10 mouse cellular contexts compared by ENCODE assay signal in the genomic region with DNA sequence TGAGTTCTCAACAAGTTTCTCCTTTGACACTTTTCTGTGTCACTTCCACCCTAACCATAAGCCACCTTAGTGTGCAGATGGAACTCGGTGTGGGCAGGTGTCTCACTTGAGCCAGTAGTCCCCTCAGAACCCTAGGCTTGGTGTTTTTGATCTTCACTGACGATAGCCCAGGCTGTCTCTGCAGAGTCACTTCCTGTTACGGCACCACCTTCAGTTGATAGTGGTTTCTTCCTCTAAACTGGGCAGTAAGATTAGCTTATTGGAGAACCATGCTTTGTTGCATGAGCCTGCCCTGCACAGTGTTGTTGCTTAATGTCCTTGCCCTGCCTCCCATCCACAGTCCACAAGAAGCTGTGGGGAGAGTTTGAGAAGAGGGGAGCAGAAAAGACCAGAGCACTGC. TPM values are rescaled to one million over a fixed set of nuclear protein-coding genes. Genes with fewer than 3 reads are reported as not detected.
A peak's percentile ranks its signal among the peaks of the same experiment; 100 is the strongest.
DNase-seq lines count a peak whose midpoint lies in the region; ATAC-seq lines count a peak whose summit lies in the region.
"Had no signal": no experiment of that assay in that cellular context is flagged by ENCODE, and none has a peak within 500 bp of the region (broad histone marks: within the 10 kb centered on the region; RNA-seq: fewer than 3 reads in every experiment).

No protein-coding gene starts in this region.

- 90% methylated on average over 3 of the region's 3 CpGs for WGBS in midbrain, embryonic 15.5 days
- WGBS in hindbrain, embryonic 13.5 days: 89% methylated on average over 3 of the region's 3 CpGs

- H3K9me3 ChIP-seq in midbrain, embryonic 15.5 days: no peaks in the 10 kb centered on the region
- no peaks in the 10 kb centered on the region for H3K9me3 ChIP-seq in hindbrain, embryonic 13.5 days

- H3K4me3 ChIP-seq in midbrain, embryonic 15.5 days: no peak overlapping the region
- no peak overlapping the region for H3K4me3 ChIP-seq in hindbrain, embryonic 13.5 days

- H3K36me3 ChIP-seq in midbrain, embryonic 15.5 days (replicated peaks): no peaks in the 10 kb centered on the region
- H3K36me3 ChIP-seq in hindbrain, embryonic 13.5 days: no peaks in the 10 kb centered on the region

- H3K4me2 ChIP-seq in midbrain, embryonic 15.5 days: no peak overlapping the region
- H3K4me2 ChIP-seq in hindbrain, embryonic 13.5 days: no peak overlapping the region
- H3K4me2 ChIP-seq: lung, embryonic 14.5 days had no signal

- intact Hi-C loops in left cerebral cortex, postnatal 36 days (cut with DNase I): loop anchor here (5.0 kb wide), 1 partner anchor 48 kb away; a partner anchor contains a TSS

- no peak overlapping the region for H3K27ac ChIP-seq in midbrain, embryonic 15.5 days
- H3K27ac ChIP-seq in hindbrain, embryonic 13.5 days: no peak overlapping the region

- peak; percentile 87 for ATAC-seq in megakaryocyte progenitor cell, adult 5-6 weeks (replicated peaks; ENCODE audit: poor library complexity)
- ATAC-seq in midbrain, embryonic 15.5 days (replicated peaks): no peak
- ATAC-seq in hindbrain, embryonic 13.5 days (ENCODE audit: low FRiP score): no peak

- H3K4me1 ChIP-seq in midbrain, embryonic 15.5 days: no peaks in the 10 kb centered on the region
- peaks cover 9% of the 10 kb centered on the region for H3K4me1 ChIP-seq in hindbrain, embryonic 13.5 days (replicated peaks)

- no peaks in the 10 kb centered on the region for H3K27me3 ChIP-seq in midbrain, embryonic 15.5 days (replicated peaks)
- no peaks in the 10 kb centered on the region for H3K27me3 ChIP-seq in hindbrain, embryonic 13.5 days

- no peak overlapping the region for H3K9ac ChIP-seq in midbrain, embryonic 15.5 days
- no peak overlapping the region for H3K9ac ChIP-seq in hindbrain, embryonic 13.5 days
- H3K9ac ChIP-seq: lung, embryonic 14.5 days had no signal

- peak; percentile 43 for DNase-seq in A20 (ENCODE audit: low read depth, low spot score)
- DNase-seq in CD4-positive, CD25-positive, alpha-beta regulatory T cell, adult 2 months (ENCODE audit: low read depth, low spot score): peak; percentile 71
- peak; percentile 76 for DNase-seq in induced T-regulatory cell, adult 2 months (ENCODE audit: low read depth)
- DNase-seq in adrenal gland, postnatal 25 days: no peak
- DNase-seq in left cerebral cortex, postnatal 36 days (ENCODE audit: low spot score in 2 of 2): no peak
- DNase-seq: embryo, embryonic 11 days; lung, embryonic 14.5 days had no signal

RNA-seq across cellular contexts. Expression of a gene that starts 47.2 kb away (rescaled TPM):
- total RNA-seq in megakaryocyte progenitor cell, adult 5-6 weeks (2015): 19.6 and 20.6 TPM in 2 replicates
- total RNA-seq in megakaryocyte progenitor cell, adult 5-6 weeks (2017): 20.2 and 21.7 TPM in 2 replicates
- 27.2 and 27.6 TPM in 2 replicates for polyA plus RNA-seq in midbrain, embryonic 15.5 days (2015; fragmentation: Nextera tagmentation; extraction: Ambion mirVana)
- 26.3 and 31.5 TPM in 2 replicates for total RNA-seq in adrenal gland, postnatal 25 days (2021)
- total RNA-seq in left cerebral cortex, postnatal 36 days (2021): 10 to 100 TPM; 70.2 to 77.6 TPM
- 24.1 and 25.8 TPM in 2 replicates for polyA plus RNA-seq in hindbrain, embryonic 13.5 days (2015; fragmentation: Nextera tagmentation; extraction: Ambion mirVana)

Comparison
In these comparisons a context has a peak if more than half of its experiments do, and no peak if none do; other contexts are left out.
1. DNase-seq: peak in A20 (single experiment), CD4-positive, CD25-positive, alpha-beta regulatory T cell, adult 2 months (single experiment) and induced T-regulatory cell, adult 2 months (single experiment); none in adrenal gland, postnatal 25 days (single experiment) and left cerebral cortex, postnatal 36 days (0 of 2).